Mouse (Mus musculus) embryonic stem cell, embryonic (primary cell): ENCODE results near the gene Nrip2.

ENCODE experiments used
- CTCF ChIA-PET, 4 experiments: fragments of 300-600 bp in 2 of 4; fragments of 350-600 bp in 2 of 4; sonication (Branson Sonifier 250); formaldehyde crosslinking; loops; one replicate each; lab custom pipeline; 2022; ENCODE audit warnings: inconsistent platforms in 2 of 4; lab: Charles Lee
- POLR2A ChIA-PET, 4 experiments: fragments of 300-600 bp in 2 of 4; fragments of 350-600 bp in 2 of 4; sonication (Branson Sonifier 250); formaldehyde crosslinking; loops; one replicate each; lab custom pipeline; 2022; ENCODE audit warnings: antibody characterized with exemption in 4 of 4, inconsistent platforms in 1 of 4; lab: Charles Lee

The Nrip2 gene

GRCm38 (mm10) chr6:128379636-128380035 is 19.5 kb upstream of the Nrip2 start:
- ChIA-PET POLR2A (interaction anchor here in 2 of 4 experiments (1.0 to 2.1 kb wide), 8 partner anchors 14 to 179 kb away, joined by 3 to 6 read pairs (median 4); no protein-coding TSS in a partner anchor), CTCF (interaction anchor here in 2 of 4 experiments (0.8 to 1.6 kb wide), 5 partner anchors 31 to 100 kb away, joined by 3 to 5 read pairs (median 4); no protein-coding TSS in a partner anchor)

DNA sequence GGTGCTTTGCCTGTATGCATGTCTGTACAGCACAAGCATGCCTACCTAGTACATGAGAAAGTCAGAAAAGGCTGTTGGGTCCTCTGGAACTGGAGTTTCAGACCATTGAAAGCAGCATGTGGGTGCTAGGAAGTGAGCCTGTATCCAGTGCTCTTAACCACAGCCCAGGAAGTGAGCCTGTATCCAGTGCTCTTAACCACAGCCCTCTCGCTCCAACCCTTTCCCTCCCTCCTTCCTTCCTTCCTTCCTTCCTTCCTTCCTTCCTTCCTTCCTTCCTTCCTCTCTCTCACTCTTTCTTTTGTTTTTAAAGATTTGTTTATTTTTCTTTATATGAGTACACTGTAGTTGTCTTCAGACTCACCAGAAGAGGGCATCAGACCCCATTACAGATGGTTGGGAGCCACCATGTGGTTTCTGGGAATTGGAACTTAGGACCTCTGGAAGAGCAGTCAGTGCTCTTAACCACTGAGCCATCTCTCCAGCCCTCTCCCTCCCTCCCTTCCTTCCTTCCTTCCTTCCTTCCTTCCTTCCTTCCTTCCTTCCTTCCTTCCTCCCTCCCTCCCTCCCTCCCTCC is 18.4 kb upstream of the Nrip2 start:
- POLR2A ChIA-PET: interaction anchor here in 2 of 4 experiments (1.1 to 1.7 kb wide), 3 partner anchors 13 to 180 kb away, joined by 3 to 5 read pairs (median 4); no protein-coding TSS in a partner anchor
- CTCF ChIA-PET: interaction anchor here in 2 of 4 experiments (0.8 to 1.1 kb wide), 3 partner anchors 30 to 355 kb away, joined by 3 read pairs; no protein-coding TSS in a partner anchor

DNA sequence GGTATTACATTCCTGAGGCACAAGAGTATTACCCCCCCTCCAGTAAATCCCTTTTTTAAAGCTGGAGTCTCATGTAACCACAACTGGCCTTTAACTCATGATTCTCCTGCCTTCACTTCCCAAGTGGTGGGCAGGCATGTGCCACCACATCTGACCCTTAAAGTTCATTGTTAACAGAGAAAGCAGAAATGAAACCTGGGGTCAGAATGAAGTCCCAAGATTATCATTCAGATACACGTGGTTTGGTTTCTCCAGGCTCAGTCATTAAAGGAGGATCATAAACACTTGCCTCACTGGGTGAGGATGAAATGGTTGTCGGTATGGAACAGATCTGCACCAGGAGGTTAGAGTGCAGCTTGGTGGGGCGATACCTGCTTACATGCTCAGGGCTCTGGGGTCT is 17.8 kb upstream of the Nrip2 start:
- ChIA-PET POLR2A (interaction anchor here in 2 of 4 experiments (0.5 to 0.8 kb wide), 2 partner anchors 21 to 85 kb away, joined by 3 read pairs; no protein-coding TSS in a partner anchor), CTCF (interaction anchor here in 3 of 4 experiments (0.6 to 1.1 kb wide), 6 partner anchors 22 to 355 kb away, joined by 3 to 5 read pairs (median 3); no protein-coding TSS in a partner anchor)

DNA sequence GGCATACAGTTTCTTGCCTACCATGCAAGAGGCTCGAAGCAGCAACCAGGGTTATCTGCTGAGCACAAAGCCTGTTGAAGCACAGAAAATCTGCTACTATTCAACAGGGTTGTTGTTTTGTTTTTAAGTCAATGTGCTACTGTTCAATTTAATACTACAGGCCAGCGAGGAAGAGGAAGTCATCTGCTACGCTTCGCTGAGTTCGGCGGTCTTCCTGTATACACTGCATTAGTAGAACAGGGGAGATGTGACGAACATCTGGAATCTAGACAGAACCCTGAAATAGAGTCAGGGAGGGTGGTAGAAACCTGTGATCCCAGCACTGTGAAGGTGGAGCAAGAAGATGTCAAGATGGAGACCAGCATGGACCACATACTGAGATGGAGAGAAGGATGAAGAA is 15.3 kb upstream of the Nrip2 start:
- ChIA-PET CTCF (interaction anchor here in 3 of 4 experiments (0.6 to 1.3 kb wide), 3 partner anchors 83 to 278 kb away, joined by 3 read pairs; no protein-coding TSS in a partner anchor), POLR2A (interaction anchor here in 1 of 4 experiments (0.6 to 1.3 kb wide), 3 partner anchors 14 to 107 kb away, joined by 3 to 6 read pairs (median 3); no protein-coding TSS in a partner anchor)

- ChIA-PET POLR2A (interaction anchor here in 1 of 4 experiments (1.0 to 1.4 kb wide), 2 partner anchors 22 to 26 kb away, joined by 3 read pairs; no protein-coding TSS in a partner anchor), CTCF (interaction anchor here in 2 of 4 experiments (1.0 to 2.0 kb wide), 3 partner anchors 26 to 94 kb away, joined by 3 to 5 read pairs (median 4); no protein-coding TSS in a partner anchor)
These were observed 14.1 kb upstream of the Nrip2 start for GRCm38 (mm10) chr6:128385026-128385425.

- ChIA-PET POLR2A (interaction anchor here in 1 of 4 experiments (1.6 kb wide), 1 partner anchor 23 kb away, joined by 3 read pairs; no protein-coding TSS in a partner anchor), CTCF (interaction anchor here in 2 of 4 experiments (0.7 to 1.5 kb wide), 3 partner anchors 10 to 22 kb away, joined by 3 to 4 read pairs (median 3); no protein-coding TSS in a partner anchor)
These were observed 9.9 kb upstream of the Nrip2 start for GRCm38 (mm10) chr6:128389185-128389584.

DNA sequence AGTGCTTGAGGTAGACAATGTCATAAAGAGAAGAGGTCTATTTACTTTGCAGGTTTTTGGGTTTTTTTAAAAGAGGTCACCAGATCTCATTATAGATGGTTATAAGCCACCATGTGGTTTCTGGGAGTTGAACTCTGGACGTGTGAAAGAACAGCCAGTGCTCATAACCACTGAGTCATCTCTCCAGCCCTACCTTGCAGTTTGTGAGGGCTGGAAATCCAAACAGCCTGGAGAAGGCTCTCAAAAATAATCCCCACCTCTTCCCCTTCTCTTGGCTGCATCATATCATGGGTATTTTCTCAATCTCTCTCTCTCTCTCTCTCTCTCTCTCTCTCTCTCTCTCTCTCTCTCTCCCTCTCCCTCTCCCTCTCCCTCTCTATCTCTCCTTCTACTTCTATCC is 8.4 kb upstream of the Nrip2 start:
- ChIA-PET CTCF (no interaction called here), POLR2A (no interaction called here)

DNA sequence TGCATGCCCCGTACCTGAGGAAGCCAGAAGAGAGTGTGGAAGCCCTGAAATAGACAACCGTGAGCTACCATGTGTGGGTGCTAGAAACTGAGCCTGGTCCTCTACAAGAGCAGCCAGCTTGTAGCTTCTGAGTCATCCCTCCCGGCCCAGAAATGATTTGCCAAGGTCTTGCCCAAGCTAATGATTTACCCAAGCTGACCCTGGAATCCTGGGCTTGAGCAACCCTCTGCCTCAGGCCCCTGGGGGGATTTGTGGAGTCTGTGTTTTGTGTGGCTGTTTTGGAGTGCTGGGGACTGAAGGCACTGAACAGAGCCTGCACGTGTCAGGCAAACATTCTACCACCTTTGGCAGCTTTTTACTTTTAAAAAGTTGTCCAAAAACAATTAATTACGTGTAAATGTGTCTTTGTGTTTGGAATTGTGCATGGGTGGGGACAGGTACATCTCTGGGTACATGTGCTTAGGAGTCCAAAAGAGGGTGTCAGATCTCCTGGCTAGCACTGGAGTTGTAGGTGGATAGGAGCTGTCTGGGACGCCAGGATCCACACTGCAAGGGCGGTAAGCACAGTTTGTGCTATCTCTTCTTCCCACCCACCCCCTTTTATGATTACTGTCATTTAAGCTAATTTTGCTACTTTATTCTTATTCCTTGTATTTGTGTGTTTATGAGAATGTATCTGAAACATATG is 1.4 kb upstream of the Nrip2 start:
- ChIA-PET CTCF (interaction anchor here in 3 of 4 experiments (0.5 to 1.7 kb wide), 4 partner anchors 13 to 219 kb away, joined by 3 to 8 read pairs (median 5); no protein-coding TSS in a partner anchor), POLR2A (interaction anchor here in 2 of 4 experiments (0.5 to 1.2 kb wide), 3 partner anchors 8 to 231 kb away, joined by 3 read pairs; no protein-coding TSS in a partner anchor)

- ChIA-PET POLR2A (interaction anchor here in 3 of 4 experiments (0.6 to 1.6 kb wide), 10 partner anchors 11 to 254 kb away, joined by 3 to 6 read pairs (median 4); partner anchors contain the start of gene Itfg2 (in 1 of the 3)), CTCF (interaction anchor here in 3 of 4 experiments (0.5 to 2.4 kb wide), 6 partner anchors 11 to 622 kb away, joined by 3 to 11 read pairs (median 3); no protein-coding TSS in a partner anchor)
These were observed 507 bp downstream of the Nrip2 start for GRCm38 (mm10) chr6:128399421-128400185.

DNA sequence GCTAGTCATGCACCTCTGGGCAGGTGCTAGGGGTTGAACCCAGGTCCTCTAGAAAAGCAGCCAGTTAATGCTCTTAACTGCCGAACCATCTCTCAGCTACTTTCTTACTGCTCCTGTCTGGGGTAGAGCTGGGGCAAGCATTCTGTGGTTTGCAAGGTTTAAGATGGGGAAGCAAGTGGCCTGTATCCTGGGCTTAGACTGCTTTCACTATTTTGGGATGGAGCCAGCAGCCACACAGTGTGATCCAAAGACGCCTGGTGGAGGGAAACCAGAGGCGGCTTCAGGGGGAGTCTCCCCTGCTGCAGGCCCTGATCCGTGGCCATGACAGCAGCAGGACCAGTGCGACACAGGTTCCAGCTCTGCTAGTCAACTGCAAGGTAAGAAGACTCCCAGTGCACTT is 5.6 kb downstream of the Nrip2 start:
- ChIA-PET CTCF (interaction anchor here in 1 of 4 experiments (1.1 kb wide), 1 partner anchor 98 kb away, joined by 17 read pairs; no protein-coding TSS in a partner anchor), POLR2A (interaction anchor here in 3 of 4 experiments (0.5 to 2.1 kb wide), 5 partner anchors 10 to 204 kb away, joined by 3 to 7 read pairs (median 5); no protein-coding TSS in a partner anchor)

DNA sequence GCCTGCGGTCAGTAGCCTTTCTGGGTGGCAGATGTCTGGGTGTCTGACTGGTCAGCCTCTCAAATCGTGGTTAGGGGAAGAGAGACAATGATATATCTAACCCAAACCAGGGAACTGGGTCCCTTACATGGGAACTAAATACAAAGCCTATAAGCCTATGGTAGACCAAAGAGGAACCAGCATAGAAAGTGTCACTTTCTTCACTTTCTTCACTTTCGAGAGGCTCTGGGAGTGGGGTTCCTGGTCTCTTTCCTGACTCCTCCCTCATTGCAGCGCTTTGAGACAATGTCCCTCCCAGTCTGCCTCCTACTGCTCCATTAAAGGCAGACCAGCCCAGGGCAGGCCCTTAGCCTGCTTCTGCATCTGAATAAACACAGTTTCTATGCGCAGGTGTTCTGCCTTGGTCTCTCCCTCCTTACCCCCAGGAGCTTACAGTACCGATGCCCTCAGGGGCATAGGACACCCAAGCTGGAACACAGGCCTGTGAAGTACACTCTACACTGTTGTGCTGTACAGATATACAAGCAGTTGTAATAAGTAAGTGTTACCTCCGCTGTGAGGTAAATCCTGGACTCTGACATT is 9.5 kb downstream of the Nrip2 start:
- CTCF ChIA-PET: interaction anchor here in 1 of 4 experiments (0.5 to 0.9 kb wide), 4 partner anchors 9 to 428 kb away, joined by 3 to 4 read pairs (median 3); no protein-coding TSS in a partner anchor
- POLR2A ChIA-PET: interaction anchor here in 3 of 4 experiments (0.5 to 9.5 kb wide), 11 partner anchors 8 to 190 kb away, joined by 3 to 103 read pairs (median 3); partner anchors contain the start of gene Itfg2 (in 2 of the 3)

GRCm38 (mm10) chr6:128410305-128410704 is 11.2 kb downstream of the Nrip2 start:
- ChIA-PET POLR2A (interaction anchor here (0.5 to 9.5 kb wide), 18 partner anchors 9 to 957 kb away, joined by 3 to 103 read pairs (median 4); partner anchors contain the start of genes Itfg2 (in 2 of the 4) and Nrip2 (in 1 of the 4)), CTCF (interaction anchor here (0.6 to 2.2 kb wide), 26 partner anchors 9 to 529 kb away, joined by 3 to 17 read pairs (median 4); partner anchors contain the start of gene Tspan9 (in 1 of the 4))

- POLR2A ChIA-PET: interaction anchor here (0.5 to 9.5 kb wide), 35 partner anchors 10 to 270 kb away, joined by 3 to 103 read pairs (median 4); partner anchors contain the start of genes Itfg2 (in 2 of the 4) and Nrip2 (in 1 of the 4)
- CTCF ChIA-PET: interaction anchor here (0.5 to 2.2 kb wide), 82 partner anchors 9 to 1871 kb away, joined by 3 to 31 read pairs (median 4); partner anchors contain the start of genes Gm44596 (in 1 of the 4), Itfg2 (in 1 of the 4), Nrip2 (in 1 of the 4) and Tex52 (in 1 of the 4)
These were observed 12.0 kb downstream of the Nrip2 start for GRCm38 (mm10) chr6:128411115-128411514.

GRCm38 (mm10) chr6:128416169-128416568 is 17.1 kb downstream of the Nrip2 start:
- ChIA-PET POLR2A (interaction anchor here in 3 of 4 experiments (0.5 to 9.5 kb wide), 20 partner anchors 7 to 929 kb away, joined by 3 to 103 read pairs (median 4); partner anchors contain the start of gene Itfg2 (in 2 of the 3)), CTCF (interaction anchor here in 3 of 4 experiments (0.5 to 1.3 kb wide), 4 partner anchors 9 to 81 kb away, joined by 3 to 6 read pairs (median 5); partner anchors contain the start of gene Itfg2 (in 1 of the 3))

DNA sequence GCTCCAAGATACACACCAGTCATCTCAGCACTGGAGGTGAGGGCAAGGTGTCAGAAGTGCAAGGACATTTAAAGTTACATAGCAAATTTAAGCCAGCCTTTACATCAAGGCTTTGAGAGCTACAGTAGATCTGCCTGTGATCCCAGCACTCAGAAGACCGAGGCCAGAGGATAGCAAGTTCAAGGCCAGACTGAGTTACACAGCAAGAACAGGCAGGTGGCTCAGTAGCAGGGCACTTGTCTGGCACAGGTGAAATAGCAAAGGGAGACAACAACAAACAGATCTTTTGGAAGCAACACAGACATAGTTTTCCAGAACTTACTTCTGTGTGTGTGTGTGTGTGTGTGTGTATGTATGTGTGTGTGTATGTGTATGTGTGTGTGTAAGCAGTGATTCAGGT is 19.0 kb downstream of the Nrip2 start:
- POLR2A ChIA-PET: interaction anchor here in 3 of 4 experiments (0.7 to 1.3 kb wide), 6 partner anchors 28 to 198 kb away, joined by 3 to 5 read pairs (median 3); no protein-coding TSS in a partner anchor
- CTCF ChIA-PET: interaction anchor here in 1 of 4 experiments (0.5 to 1.1 kb wide), 3 partner anchors 9 to 49 kb away, joined by 4 read pairs; no protein-coding TSS in a partner anchor

DNA sequence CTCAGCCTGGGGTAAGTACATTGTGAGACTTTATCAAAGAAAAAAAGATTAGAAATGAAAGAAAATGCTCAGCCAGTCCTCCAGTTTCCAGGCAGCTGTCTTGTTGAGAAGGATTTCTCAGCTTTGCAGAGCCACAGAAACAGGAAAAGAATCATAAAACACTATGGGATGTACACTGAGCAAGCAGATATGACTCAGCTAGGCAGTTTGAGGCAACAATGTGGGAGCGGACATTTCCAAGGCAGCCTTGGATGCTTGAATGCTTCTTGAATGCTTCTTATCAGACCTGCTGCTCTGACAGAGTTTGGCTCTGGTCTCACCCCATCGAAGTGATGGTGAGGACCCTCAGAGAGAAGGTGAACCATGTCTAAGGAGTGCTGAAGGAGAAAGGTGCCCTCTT is 21.9 kb downstream of the Nrip2 start:
- CTCF ChIA-PET: interaction anchor here in 2 of 4 experiments (0.8 to 5.6 kb wide), 4 partner anchors 10 to 58 kb away, joined by 3 to 31 read pairs (median 4); no protein-coding TSS in a partner anchor
- POLR2A ChIA-PET: interaction anchor here (0.5 to 7.9 kb wide), 17 partner anchors 8 to 882 kb away, joined by 3 to 103 read pairs (median 5); no protein-coding TSS in a partner anchor
